Mouse (Mus musculus) heart, postnatal 0 days (tissue): ENCODE measurements around the gene Hoxb9. TPM values are rescaled to one million over a fixed set of nuclear protein-coding genes. Genes with fewer than 3 reads are reported as not detected.

ENCODE experiments used
- ATAC-seq: fragments of 200-750 bp; cut with Nextera tagmentation; 2 replicates; pipeline ENCODE4 v1.8.0; 2017; ENCODE audit warnings: low read depth, moderate number of reproducible peaks, moderate library complexity; ENCODE audit not compliant: insufficient read depth
- DNase-seq: peaks from one replicate; pipeline ENCODE4 v3.0.0-alpha.2; 2016; ENCODE audit warnings: low spot score
- H3K27ac ChIP-seq: fragments of 300-500 bp; sonication (generic); 2 replicates; pipeline ENCODE4 v1.5.1; 2014; ENCODE audit warnings: low read depth, mild to moderate bottlenecking
- H3K27me3 ChIP-seq: fragments of 300-500 bp; sonication (generic); 2 replicates; pipeline ENCODE4 v1.6.1; 2014; ENCODE audit warnings: low read length, mixed read lengths; ENCODE audit not compliant: control insufficient read depth, insufficient read depth
- H3K36me3 ChIP-seq: fragments of 300-500 bp; sonication (generic); replicated peaks from 2 replicates; pipeline ENCODE4 v1.6.1; 2014; ENCODE audit warnings: low read length, mixed read lengths; ENCODE audit not compliant: control insufficient read depth, insufficient read depth
- H3K4me1 ChIP-seq: fragments of 300-500 bp; sonication (generic); 2 replicates; pipeline ENCODE4 v1.6.1; 2014; ENCODE audit warnings: antibody characterized with exemption; ENCODE audit not compliant: control insufficient read depth, insufficient read depth
- H3K4me2 ChIP-seq: fragments of 300-500 bp; sonication (generic); 2 replicates; pipeline ENCODE4 v1.6.1; 2014; ENCODE audit warnings: low read depth, mild to moderate bottlenecking, low read length, moderate library complexity
- H3K4me3 ChIP-seq: fragments of 300-500 bp; sonication (generic); 2 replicates; pipeline ENCODE4 v1.5.1; 2014; ENCODE audit warnings: low read depth, low read length
- H3K9ac ChIP-seq: fragments of 300-500 bp; sonication (generic); replicated peaks from 2 replicates; pipeline ENCODE4 v1.6.1; 2014; ENCODE audit warnings: low read depth, low read length, mixed read lengths
- H3K9me3 ChIP-seq: fragments of 300-500 bp; sonication (generic); replicated peaks from 2 replicates; pipeline ENCODE4 v1.6.1; 2016; ENCODE audit warnings: low read length; ENCODE audit not compliant: control insufficient read depth
- CTCF ChIP-seq: IDR thresholded peaks from 2 replicates; pipeline ENCODE4 v1.5.1; 2016; ENCODE audit warnings: antibody characterized with exemption, control low read depth, low read depth
- EP300 ChIP-seq: IDR thresholded peaks from 2 replicates; pipeline ENCODE4 v1.6.1; 2016; ENCODE audit warnings: antibody characterized with exemption, low read depth
- WGBS: fragments of 180-500 bp; shearing (Covaris S2); extraction: QIAGEN DNeasy Blood & Tissue Kit; methylation state at CpG from one replicate; pipeline ENCODE4 v1.1.7; 2014; 5-methylcytosine and 5-hydroxymethylcytosine counted together
- polyA plus RNA-seq: library from polyadenylated mRNA; unstranded; fragments of >200 nt; fragmentation: Nextera tagmentation; extraction: Ambion mirVana; gene quantifications from 2 replicates; pipeline ENCODE4 v1.2.1, GENCODE M21; 2015
- total RNA-seq: library from RNA; depleted of rRNA; stranded (reverse); fragments of >200 nt; gene quantifications from 2 replicates; pipeline ENCODE4 v1.2.3, GENCODE M21; 2014; ENCODE audit warnings: low replicate concordance

The Hoxb9 gene
- total and polyA plus RNA-seq, 2 experiments from 2014 or later = not detected

- 19% methylated on average over 18 of the region's 18 CpGs for WGBS
- Histone ChIP-seq H3K4me1 (no peaks in the 10 kb centered on the region), H3K4me2 (no peak overlapping the region), H3K27me3 (peaks cover 100% of the 10 kb centered on the region), H3K4me3 (no peak overlapping the region), H3K9me3 (no peaks in the 10 kb centered on the region), H3K27ac (no peak overlapping the region), H3K9ac (no peak overlapping the region), H3K36me3 (no peaks in the 10 kb centered on the region)
- TF ChIP-seq CTCF (no peak), EP300 (no peak)
- ATAC-seq (no peak), DNase-seq (no peak)
Observed at GRCm38 (mm10) chr11:96316696-96317607, 45.7 kb downstream of the Hoxb9 start.

- H3K9me3 ChIP-seq = no peaks in the 10 kb centered on the region
- 10% methylated on average over 28 of the region's 28 CpGs for WGBS
- no peaks in the 10 kb centered on the region for H3K4me1 ChIP-seq
- peaks cover 100% of the 10 kb centered on the region for H3K27me3 ChIP-seq
- H3K4me2 ChIP-seq = peak within 1 kb of the TSS; percentile 59
- peak within 1 kb of the TSS; percentile 47 for H3K4me3 ChIP-seq
- peak within 1 kb of the TSS; percentile 79 for H3K27ac ChIP-seq
- ATAC-seq = no peak
- TF ChIP-seq CTCF (no peak), EP300 (no peak)
- peak within 1 kb of the TSS; percentile 47 for H3K9ac ChIP-seq
- no peak for DNase-seq
- no peaks in the 10 kb centered on the region for H3K36me3 ChIP-seq
Observed at GRCm38 (mm10) chr11:96317608-96318367, 46.5 kb downstream of the Hoxb9 start, which contains the start of gene Hoxb4. Gene Hoxb4 (plus strand): TSS chr11:96318267.

GRCm38 (mm10) chr11:96318368-96319070 lies 47.3 kb downstream of the Hoxb9 start:
- Histone ChIP-seq H3K9me3 (no peaks in the 10 kb centered on the region), H3K36me3 (no peaks in the 10 kb centered on the region), H3K4me3 (peak overlapping the region; percentile 47), H3K27ac (peak overlapping the region; percentile 79), H3K27me3 (peaks cover 100% of the 10 kb centered on the region), H3K9ac (peak overlapping the region; percentile 47), H3K4me1 (no peaks in the 10 kb centered on the region), H3K4me2 (peak overlapping the region; percentile 59)
- peak; percentile 63 for ATAC-seq
- WGBS = 1% methylated on average over 39 of the region's 45 CpGs
- TF ChIP-seq EP300 = no peak
- TF ChIP-seq CTCF = no peak
- DNase-seq = no peak

- Histone ChIP-seq H3K4me1 (no peaks in the 10 kb centered on the region), H3K9ac (peak overlapping the region; percentile 47), H3K9me3 (no peaks in the 10 kb centered on the region), H3K4me3 (peak overlapping the region; percentile 47), H3K36me3 (no peaks in the 10 kb centered on the region), H3K27me3 (peaks cover 100% of the 10 kb centered on the region), H3K27ac (peak overlapping the region; percentile 79), H3K4me2 (peak overlapping the region; percentile 59)
- DNase-seq = no peak
- peak; percentile 33 for ATAC-seq
- no peak for TF ChIP-seq EP300
- TF ChIP-seq CTCF = no peak
- WGBS = 1% methylated on average over 31 of the region's 34 CpGs
Observed at GRCm38 (mm10) chr11:96319071-96319902, 48.0 kb downstream of the Hoxb9 start.
